Mouse (Mus musculus): Measurements from ENCODE around the gene Slc12a7.
"Not testable (repeated sequence)": the region's sequence is repeated elsewhere in the genome, so short reads cannot be mapped to it uniquely, and the experiment has no call there.

The Slc12a7 gene

GRCm38 (mm10) chr13:73718225-73718624 is 14.7 kb upstream of the Slc12a7 start:
- DNase-seq (ENCODE audit: low spot score) = peak; percentile 60

GRCm38 (mm10) chr13:73720241-73720640 is 12.7 kb upstream of the Slc12a7 start:
- DNase-seq (ENCODE audit: low spot score) = no peak

DNA sequence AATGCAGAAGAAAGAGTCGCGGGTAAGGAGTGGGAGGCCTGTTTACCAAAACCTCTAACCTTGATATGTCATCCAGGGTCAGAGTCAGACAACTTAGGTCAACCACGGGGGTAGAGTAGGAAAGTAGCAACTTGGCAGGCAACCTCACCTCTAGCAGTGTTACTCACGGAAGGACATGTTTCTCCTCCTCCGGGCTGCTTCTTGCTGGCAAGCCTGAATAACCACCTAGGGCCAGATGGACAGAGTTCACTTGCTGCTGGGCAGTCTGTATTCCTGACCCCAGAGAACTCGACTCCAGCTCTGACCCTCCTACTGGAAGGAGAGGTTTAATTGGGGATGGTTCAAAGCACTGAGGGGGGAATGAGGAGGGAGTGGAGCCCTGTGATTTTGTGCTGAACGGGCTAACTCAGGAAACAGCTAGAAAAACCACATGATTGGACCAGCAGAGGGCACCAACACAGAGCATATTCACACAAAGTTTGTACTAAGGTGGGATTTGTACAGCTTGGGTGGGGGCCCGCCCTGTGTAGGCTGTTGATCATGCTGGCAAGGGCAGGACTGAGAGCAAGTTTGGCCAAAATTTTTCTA is 9.7 kb upstream of the Slc12a7 start:
- no peak for DNase-seq (ENCODE audit: low spot score)

- no peak for DNase-seq (ENCODE audit: low spot score)
These were observed 7.6 kb upstream of the Slc12a7 start for GRCm38 (mm10) chr13:73725315-73725714.

DNA sequence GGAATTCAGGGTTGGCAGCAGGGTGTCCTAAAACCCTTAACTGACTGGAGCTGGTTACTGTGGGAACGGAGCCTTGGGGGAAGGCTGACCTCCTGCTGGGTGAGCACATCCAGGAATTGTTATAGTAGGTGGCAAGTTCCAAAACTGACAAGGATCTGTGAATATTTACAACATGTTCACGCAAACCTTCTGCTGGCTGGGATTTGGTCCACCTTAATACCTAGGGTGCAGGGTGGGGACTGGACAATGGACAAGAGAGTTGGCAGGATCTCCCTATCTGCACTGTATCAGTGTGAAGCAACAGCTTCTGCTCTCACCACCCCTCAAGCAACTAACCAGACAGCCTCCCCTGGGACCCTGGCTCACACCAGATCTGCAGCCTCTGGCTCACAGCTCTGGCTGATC is 5.3 kb upstream of the Slc12a7 start:
- DNase-seq (ENCODE audit: low spot score) = no peak

DNA sequence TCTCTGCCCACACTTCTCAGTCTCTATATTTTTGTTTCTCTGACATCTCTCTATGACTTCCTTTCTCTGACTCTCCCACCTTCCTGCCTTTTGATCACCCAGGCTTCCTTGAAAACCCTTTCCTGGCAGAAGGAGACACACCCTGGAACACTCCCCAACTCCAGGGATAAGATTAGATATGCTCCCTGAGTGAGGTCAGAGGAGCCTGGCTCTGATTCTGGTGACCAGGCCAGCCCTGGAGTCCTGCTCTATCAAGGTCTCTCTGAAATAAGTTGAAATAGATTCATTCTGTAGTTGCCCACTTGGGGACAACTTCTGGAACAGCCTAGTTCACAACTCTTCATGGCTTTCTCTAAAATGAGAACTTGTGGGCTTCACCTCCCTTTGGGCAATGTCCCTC is 4.3 kb upstream of the Slc12a7 start:
- no peak for DNase-seq (ENCODE audit: low spot score)

DNA sequence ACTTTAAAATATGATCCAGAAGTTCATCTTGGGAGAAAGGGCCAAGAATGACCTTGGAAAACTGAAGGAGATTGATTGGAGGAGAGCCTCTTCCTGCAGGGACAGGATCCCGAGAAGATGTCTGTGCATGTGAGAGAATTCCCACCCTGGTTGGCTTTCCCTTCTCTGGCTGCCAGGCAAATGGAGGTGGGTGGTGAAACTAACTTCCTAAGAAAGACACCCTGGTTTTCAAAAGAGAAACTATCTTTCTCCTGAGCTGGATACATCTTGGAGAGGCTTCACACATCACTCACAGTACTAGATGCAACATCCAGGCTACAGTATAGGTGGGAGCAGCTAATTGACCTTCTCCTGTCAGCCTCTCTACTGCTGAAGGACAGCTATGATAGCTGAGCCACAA is 2.0 kb upstream of the Slc12a7 start:
- DNase-seq (ENCODE audit: low spot score) = no peak

- DNase-seq (ENCODE audit: low spot score) = no peak
These were observed 659 bp upstream of the Slc12a7 start for GRCm38 (mm10) chr13:73732235-73732634.

- no peak for DNase-seq (ENCODE audit: low spot score)
These were observed 1.5 kb downstream of the Slc12a7 start for GRCm38 (mm10) chr13:73734379-73734778.

- no peak for DNase-seq (ENCODE audit: low spot score)
These were observed 2.4 kb downstream of the Slc12a7 start for GRCm38 (mm10) chr13:73735270-73735669.

DNA sequence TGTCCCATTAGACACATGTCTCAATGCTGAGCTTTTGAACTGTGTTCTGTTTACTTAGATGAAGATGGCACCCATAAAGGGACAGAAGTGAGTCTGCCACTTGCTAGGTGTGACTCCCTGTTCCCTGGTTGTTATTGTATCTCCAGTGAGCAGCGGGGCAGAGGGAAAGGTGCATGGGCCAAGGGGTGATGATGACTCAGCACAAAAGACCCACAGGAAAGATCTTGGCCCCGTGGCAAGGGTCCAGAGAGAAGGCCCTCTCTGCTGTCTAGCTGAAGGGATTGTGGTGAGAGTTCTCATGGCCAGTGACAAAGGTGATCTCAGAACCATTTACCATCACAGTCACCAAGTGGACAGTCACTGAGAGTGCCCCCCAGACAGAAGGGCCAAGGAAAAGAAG is 3.0 kb downstream of the Slc12a7 start:
- no peak for DNase-seq (ENCODE audit: low spot score)

DNA sequence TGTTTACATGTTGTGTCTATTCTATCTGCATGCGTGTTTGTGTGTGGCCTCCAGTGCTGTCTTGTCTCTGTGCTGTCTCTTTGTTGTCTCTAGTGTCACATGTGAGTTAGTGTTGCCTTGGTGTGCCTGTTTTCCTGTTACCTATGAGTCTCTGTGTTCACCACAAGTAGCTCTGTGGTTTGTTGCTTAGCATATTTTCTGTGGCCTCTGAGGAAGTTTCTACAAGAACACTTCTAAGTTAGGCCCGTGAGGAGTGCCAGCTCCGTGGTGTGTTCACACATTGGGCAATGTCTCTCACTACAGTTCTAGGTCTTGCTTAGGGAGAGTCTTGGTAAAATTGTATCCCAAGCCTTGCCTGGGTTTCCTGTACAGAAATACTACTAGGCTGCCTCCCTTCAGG is 4.0 kb downstream of the Slc12a7 start:
- no peak for DNase-seq (ENCODE audit: low spot score)

DNA sequence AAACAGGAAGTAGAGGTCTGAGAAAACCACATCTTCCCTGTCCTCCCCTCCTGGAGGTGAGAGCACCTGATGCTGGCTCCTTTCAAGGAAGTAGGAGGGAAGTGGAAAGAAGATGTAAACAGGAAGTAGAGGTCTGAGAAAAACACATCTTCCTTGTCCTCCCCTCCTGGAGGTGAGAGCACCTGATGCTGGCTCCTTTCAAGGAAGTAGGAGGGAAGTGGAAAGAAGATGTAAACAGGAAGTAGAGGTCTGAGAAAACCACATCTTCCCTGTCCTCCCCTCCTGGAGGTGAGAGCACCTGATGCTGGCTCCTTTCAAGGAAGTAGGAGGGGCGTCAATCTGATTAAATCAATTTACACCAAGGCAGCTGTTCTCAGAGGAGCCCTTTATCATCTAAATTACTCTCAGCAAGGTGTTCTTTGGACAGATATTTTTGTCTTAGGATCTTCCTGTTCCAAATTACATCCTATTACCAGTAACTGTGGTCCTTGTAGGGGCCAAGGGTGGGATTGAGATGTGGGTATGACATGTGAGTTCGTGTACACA is 7.6 kb downstream of the Slc12a7 start:
- DNase-seq (ENCODE audit: low spot score) = not testable (repeated sequence)

GRCm38 (mm10) chr13:73742944-73743343 is 10.1 kb downstream of the Slc12a7 start:
- no peak for DNase-seq (ENCODE audit: low spot score)

DNA sequence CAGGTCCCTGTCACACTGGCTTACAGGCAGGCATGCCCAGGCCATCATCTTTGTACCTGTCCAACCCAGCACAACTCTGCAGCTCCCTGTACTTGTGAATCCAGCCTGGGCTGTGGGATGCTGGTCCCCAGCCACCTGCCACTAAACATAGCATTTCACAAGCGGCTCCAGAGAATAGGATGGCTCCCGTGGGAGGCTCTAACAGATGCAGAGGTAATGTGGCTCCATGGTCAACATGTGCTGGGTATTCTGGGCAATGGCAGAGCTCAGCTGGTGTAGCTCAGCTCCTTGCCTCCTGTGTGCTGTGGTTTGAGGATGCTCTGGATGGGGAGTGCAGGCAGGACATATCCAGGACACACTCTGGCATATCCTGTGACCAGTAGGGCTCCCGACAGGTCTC is 10.8 kb downstream of the Slc12a7 start:
- DNase-seq (ENCODE audit: low spot score) = no peak

GRCm38 (mm10) chr13:73748663-73749440 is 16.0 kb downstream of the Slc12a7 start:
- no peak for DNase-seq (ENCODE audit: low spot score)

- DNase-seq (ENCODE audit: low spot score) = no peak
These were observed 17.5 kb downstream of the Slc12a7 start for GRCm38 (mm10) chr13:73750435-73750834.

- DNase-seq (ENCODE audit: low spot score) = no peak
These were observed 18.4 kb downstream of the Slc12a7 start for GRCm38 (mm10) chr13:73751284-73751683.

DNA sequence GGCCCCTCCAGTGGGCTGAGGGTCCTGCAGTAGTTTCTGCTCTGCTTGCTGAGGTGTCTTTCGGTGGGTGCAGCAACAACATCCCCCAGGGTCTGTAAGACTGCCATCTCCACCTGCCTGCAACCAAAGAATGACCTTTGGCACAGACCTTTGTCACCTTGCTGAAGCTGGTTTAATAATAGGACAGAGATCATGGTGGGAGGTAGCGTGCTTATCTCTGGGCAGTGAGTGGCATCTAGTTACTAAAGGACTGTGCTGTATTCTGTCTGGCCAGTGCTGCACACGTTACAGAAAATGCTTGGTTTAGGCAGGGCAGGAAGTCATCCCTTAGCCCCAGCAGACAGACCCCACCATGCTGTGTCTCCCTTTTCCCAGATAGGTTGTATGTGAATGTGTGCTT is 22.9 kb downstream of the Slc12a7 start:
- DNase-seq (ENCODE audit: low spot score) = no peak

GRCm38 (mm10) chr13:73756916-73757315 is 24.0 kb downstream of the Slc12a7 start:
- no peak for DNase-seq (ENCODE audit: low spot score)

DNA sequence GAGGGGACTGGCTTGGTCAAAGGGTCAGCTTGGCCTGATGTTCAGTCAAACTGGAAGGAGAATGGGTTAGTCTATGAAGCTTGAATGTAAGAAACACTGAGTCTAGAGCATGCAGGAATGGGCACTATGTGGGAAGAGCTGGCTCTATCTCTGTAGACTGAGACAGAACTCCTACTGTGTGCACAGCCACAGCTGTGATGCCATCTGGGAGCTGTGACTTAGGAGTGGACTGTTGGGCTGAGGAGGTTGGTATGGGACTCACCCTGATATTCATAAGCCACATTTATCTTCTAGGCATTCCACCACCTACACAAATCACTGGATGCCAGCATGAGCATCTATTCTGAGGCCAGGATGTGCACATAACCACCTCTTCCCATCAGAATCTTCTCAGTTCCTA is 24.5 kb downstream of the Slc12a7 start:
- no peak for DNase-seq (ENCODE audit: low spot score)

DNA sequence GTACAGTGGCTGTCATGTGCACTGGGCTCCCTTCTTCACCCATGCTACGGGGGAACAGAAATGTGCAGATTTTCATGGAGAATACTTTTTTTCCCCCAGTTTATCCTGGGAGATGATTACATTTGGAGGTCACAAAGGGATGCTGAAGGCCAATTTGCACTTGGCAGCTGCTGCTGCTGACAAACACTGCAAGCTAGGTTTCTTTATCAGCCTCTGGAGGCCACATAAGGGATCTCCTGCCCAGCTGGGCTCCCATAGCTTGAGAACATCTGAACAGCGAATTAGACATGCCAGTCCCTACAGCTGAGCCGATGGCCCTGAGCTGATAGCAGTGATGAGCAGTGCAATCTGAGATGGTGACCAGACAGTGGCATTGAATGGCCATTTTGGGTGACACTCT is 26.7 kb downstream of the Slc12a7 start:
- no peak for DNase-seq (ENCODE audit: low spot score)

- no peak for DNase-seq (ENCODE audit: low spot score)
These were observed 27.2 kb downstream of the Slc12a7 start for GRCm38 (mm10) chr13:73760126-73760525.

- DNase-seq (ENCODE audit: low spot score) = no peak
These were observed 30.0 kb downstream of the Slc12a7 start for GRCm38 (mm10) chr13:73762938-73763337.
